Mouse (Mus musculus): ENCODE results near the gene Nck2. TPM values are rescaled to one million over a fixed set of nuclear protein-coding genes. Genes with fewer than 3 reads are reported as not detected.

Nck2 gene
- 24.3 and 26.0 TPM in 2 replicates for polyA plus RNA-seq (2015; fragmentation: Nextera tagmentation; extraction: Ambion mirVana)

GRCm38 (mm10) chr1:43444531-43444930 is at the start of gene Nck2:
Gene Nck2, plus strand, starts transcription at chr1:43444579.

Other genes starting within 250 kb of the Nck2 start
- gene Fhl2, start 247.6 kb upstream of the Nck2 start, polyA plus RNA-seq (2015; fragmentation: Nextera tagmentation; extraction: Ambion mirVana), result 145 and 176 TPM in 2 replicates

All from urinary bladder, postnatal 0 days (tissue).